Mouse (Mus musculus) liver, embryonic 16.5 days (tissue): ENCODE measurements around the gene Nwd2. TPM values are rescaled to one million over a fixed set of nuclear protein-coding genes. Genes with fewer than 3 reads are reported as not detected.

Experiments used
- ATAC-seq: fragments of 200-750 bp; cut with Nextera tagmentation; 2 replicates; pipeline ENCODE4 v1.8.0; 2017; ENCODE audit warnings: low read depth, mild to moderate bottlenecking, moderate number of reproducible peaks, moderate library complexity
- H3K27ac ChIP-seq: fragments of 300-500 bp; sonication (generic); 2 replicates; pipeline ENCODE4 v1.5.1; 2014; ENCODE audit warnings: mild to moderate bottlenecking, low read length
- H3K27me3 ChIP-seq: fragments of 300-500 bp; sonication (generic); 2 replicates; pipeline ENCODE4 v1.6.1; 2014; ENCODE audit warnings: low read depth, low read length, mixed read lengths; ENCODE audit not compliant: control insufficient read depth, insufficient read depth
- H3K36me3 ChIP-seq: fragments of 300-500 bp; sonication (generic); 2 replicates; pipeline ENCODE4 v1.6.1; 2014; ENCODE audit warnings: mild to moderate bottlenecking; ENCODE audit not compliant: control insufficient read depth, insufficient read depth
- H3K4me1 ChIP-seq: fragments of 300-500 bp; sonication (generic); 2 replicates; pipeline ENCODE4 v1.6.1; 2014; ENCODE audit warnings: low read depth, low read length, mixed read lengths; ENCODE audit not compliant: control insufficient read depth
- H3K4me2 ChIP-seq: fragments of 300-500 bp; sonication (generic); 2 replicates; pipeline ENCODE4 v1.6.1; 2014; ENCODE audit warnings: low read depth, low read length, mixed read lengths
- H3K4me3 ChIP-seq: fragments of 300-500 bp; sonication (generic); 2 replicates; pipeline ENCODE4 v1.5.1; 2014; ENCODE audit warnings: low read depth, mild to moderate bottlenecking, low read length
- H3K9ac ChIP-seq: fragments of 300-500 bp; sonication (generic); 2 replicates; pipeline ENCODE4 v1.6.1; 2014; ENCODE audit warnings: low read depth, low read length
- H3K9me3 ChIP-seq: fragments of 300-500 bp; sonication (generic); replicated peaks from 2 replicates; pipeline ENCODE4 v1.6.1; 2016; ENCODE audit warnings: low read length; ENCODE audit not compliant: control insufficient read depth
- WGBS: fragments of 180-500 bp; shearing (Covaris S2); extraction: QIAGEN DNeasy Blood & Tissue Kit; methylation state at CpG from one replicate; pipeline ENCODE4 v1.1.7; 2014; ENCODE audit not compliant: insufficient replicate concordance; 5-methylcytosine and 5-hydroxymethylcytosine counted together
- polyA plus RNA-seq: library from polyadenylated mRNA; unstranded; fragments of >200 nt; fragmentation: Nextera tagmentation; extraction: Ambion mirVana; gene quantifications from 2 replicates; pipeline ENCODE4 v1.2.1, GENCODE M21; 2015

Gene Nwd2
- 0.04 TPM in 1 of 2 replicates, not detected in the other for polyA plus RNA-seq

DNA sequence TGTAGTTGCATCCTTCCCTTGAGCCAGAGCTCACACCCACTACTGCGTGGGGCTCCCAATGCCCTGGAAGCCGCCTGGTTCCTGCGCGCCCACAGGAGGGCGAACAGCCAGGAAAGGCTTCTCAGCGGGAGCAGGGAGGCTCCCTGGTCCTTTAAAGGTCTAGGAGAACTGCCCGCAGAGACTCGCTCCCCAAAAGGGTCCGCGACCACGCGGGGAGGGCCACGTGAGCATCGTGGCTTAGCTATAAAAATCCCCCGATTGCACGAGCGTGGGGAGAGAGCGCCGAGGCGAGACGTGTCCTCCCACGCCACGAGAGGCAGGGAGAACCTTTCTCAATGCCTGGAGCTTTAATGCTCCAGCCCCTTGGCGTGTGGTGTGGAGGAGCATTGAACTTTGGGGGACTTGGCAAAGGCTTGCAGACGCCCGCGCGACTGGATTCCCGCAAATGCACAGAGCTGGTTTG, at the start of gene Nwd2:
Nwd2 (plus strand) TSS at position 33 of the 463 bp plus-strand sequence.
- WGBS: 3% methylated on average over 29 of the region's 29 CpGs
- no peak within 1 kb of the TSS for H3K27ac ChIP-seq
- no peak within 1 kb of the TSS for H3K9ac ChIP-seq
- H3K27me3 ChIP-seq: peaks cover 25% of the 10 kb centered on the region
- peak within 1 kb of the TSS; percentile 30; the same call in 1 of the 2 replicates for H3K4me2 ChIP-seq
- H3K9me3 ChIP-seq: no peaks in the 10 kb centered on the region
- ATAC-seq: no peak
- H3K4me1 ChIP-seq: no peaks in the 10 kb centered on the region; the same call in 1 of the 2 replicates
- H3K4me3 ChIP-seq: peak within 1 kb of the TSS; percentile 21
- H3K36me3 ChIP-seq: no peaks in the 10 kb centered on the region

DNA sequence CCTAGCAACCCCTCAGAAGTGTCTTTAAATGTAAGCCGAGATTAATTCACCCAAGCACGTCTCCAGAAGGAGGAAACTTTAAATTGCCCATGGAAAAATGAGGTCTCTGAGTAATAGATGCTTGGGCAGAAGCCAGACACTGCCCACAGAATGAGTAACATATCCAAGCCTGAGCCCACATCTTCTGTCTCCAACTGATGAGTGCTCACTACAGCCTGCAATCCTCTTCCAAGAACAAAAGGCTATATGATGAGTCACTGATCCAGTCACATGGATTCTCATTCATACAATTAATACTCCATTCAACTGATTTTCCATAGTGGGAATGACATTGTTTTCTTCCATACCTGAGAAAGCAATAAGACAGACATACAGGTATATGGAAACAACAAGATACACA, 41.5 kb upstream of the Nwd2 start:
- no peak for ATAC-seq
- whole genome bisulfite sequencing: 57% methylated on average over 2 of the region's 2 CpGs
- H3K4me1 ChIP-seq: no peaks in the 10 kb centered on the region
- no peak overlapping the region for H3K4me2 ChIP-seq
- no peak overlapping the region for H3K4me3 ChIP-seq
- H3K9ac ChIP-seq: no peak overlapping the region
- H3K27ac ChIP-seq: no peak overlapping the region
- H3K36me3 ChIP-seq: no peaks in the 10 kb centered on the region
- no peaks in the 10 kb centered on the region for H3K9me3 ChIP-seq
- H3K27me3 ChIP-seq: no peaks in the 10 kb centered on the region

DNA sequence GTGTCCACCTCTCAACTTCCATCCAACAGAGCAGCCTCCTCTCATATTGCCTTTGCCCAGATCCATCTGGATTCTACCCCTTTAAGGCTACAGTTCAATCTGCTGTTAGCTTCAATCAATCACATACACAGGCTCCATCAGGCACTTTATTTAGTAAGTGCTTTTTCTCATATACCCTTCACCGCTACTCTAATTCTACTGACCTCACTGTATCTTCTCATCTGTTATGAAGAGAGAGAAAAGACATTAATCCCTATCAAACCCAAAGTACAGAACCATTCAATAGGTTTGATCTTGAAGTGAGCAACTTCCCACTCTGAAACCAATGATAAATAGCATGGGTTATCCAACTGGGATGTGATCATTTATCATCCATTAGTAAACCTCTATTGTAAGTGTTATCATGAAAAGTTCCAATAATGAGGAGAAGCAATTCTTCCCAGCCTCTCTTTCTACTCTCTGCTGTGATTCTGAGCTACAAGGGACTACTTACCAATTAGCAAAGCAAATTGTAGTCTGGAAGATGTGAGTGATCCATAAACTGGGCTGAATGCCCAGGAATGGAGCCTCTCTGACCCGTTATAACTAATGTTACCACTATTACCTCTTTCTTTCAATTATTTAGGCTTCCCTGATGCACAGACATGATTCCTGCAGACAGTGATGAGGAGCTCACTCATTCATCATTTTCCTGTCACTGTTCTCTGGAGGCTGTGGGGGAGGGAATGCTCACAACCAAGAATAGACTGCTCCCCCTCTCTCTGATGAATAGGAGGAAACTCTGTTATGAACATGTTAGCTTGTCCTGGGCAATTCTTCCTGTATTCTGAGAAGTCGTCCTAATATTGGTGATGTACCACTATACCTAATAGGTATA, 31.9 kb upstream of the Nwd2 start:
- H3K9me3 ChIP-seq: no peaks in the 10 kb centered on the region
- 56% methylated on average over 3 of the region's 3 CpGs for WGBS
- ATAC-seq: no peak

DNA sequence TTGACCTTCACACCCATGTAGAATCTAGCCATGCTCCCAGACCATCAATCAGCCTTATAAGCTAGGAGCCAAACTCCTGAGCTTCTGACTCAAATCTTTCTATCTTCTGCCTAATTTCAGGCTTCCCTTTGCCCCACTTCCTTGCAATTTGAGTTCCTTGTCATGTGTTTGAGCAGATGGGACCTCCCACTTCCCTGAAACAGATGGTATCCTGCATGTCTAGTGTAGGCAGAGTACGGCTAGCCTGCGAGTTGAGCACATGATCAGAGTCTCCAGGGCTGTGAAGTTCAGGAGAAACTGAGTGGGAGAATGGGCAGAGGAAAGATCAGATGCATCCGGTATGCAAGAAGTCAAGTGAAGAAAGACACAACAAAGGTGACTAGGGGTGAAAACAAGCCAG, 24.8 kb upstream of the Nwd2 start:
- no peak for ATAC-seq
- WGBS: 62% methylated on average over 3 of the region's 3 CpGs

More for the DNA sequence above, 31.9 kb upstream of the Nwd2 start:
- no peak overlapping the region for H3K27ac ChIP-seq
- no peak overlapping the region for H3K4me2 ChIP-seq
- no peak overlapping the region for H3K9ac ChIP-seq
- no peaks in the 10 kb centered on the region for H3K4me1 ChIP-seq
- H3K27me3 ChIP-seq: no peaks in the 10 kb centered on the region
- no peaks in the 10 kb centered on the region for H3K36me3 ChIP-seq
- no peak overlapping the region for H3K4me3 ChIP-seq

DNA sequence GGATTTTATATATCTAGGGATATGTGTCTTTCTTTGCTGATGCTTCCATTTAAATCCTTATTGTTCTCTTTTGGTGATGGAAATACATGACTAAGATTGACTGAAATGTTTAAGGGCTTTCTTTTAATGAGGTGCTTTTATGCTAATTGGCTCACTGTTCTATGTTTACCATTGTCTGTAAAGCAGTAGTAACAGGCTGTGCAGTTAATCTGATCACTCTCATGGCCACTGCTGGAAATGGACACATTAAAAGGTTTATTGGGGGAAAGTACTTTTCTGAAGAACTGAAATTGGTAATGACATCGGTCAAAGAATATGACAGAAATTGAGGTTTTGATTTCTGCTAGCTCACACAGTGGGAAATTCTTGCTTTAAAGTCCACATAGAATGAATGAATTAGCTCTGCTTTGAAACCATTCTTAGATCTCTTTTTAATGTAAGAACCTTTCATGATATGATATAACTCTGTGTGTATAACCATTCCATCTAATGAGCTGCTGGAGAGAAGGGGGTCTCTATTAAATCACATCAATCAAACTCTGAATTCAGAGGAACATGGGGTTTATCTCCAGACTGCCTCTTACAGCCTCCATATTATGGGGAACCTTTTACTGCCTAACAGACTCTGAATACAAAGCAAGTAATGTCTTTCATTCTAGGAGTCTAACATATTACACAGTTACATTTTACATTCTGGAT, 20.9 kb upstream of the Nwd2 start:
- no peak overlapping the region for H3K9ac ChIP-seq
- WGBS: 69% methylated on average over 1 of the region's 1 CpGs
- H3K27ac ChIP-seq: no peak overlapping the region
- no peak overlapping the region for H3K4me2 ChIP-seq
- no peaks in the 10 kb centered on the region for H3K9me3 ChIP-seq
- H3K36me3 ChIP-seq: no peaks in the 10 kb centered on the region
- ATAC-seq: no peak
- H3K27me3 ChIP-seq: no peaks in the 10 kb centered on the region
- no peaks in the 10 kb centered on the region for H3K4me1 ChIP-seq
- no peak overlapping the region for H3K4me3 ChIP-seq

More for the DNA sequence above, 24.8 kb upstream of the Nwd2 start:
- no peaks in the 10 kb centered on the region for H3K4me1 ChIP-seq
- no peak overlapping the region for H3K4me2 ChIP-seq
- H3K9ac ChIP-seq: no peak overlapping the region
- H3K4me3 ChIP-seq: no peak overlapping the region
- no peaks in the 10 kb centered on the region for H3K36me3 ChIP-seq
- no peak overlapping the region for H3K27ac ChIP-seq
- no peaks in the 10 kb centered on the region for H3K9me3 ChIP-seq
- no peaks in the 10 kb centered on the region for H3K27me3 ChIP-seq

DNA sequence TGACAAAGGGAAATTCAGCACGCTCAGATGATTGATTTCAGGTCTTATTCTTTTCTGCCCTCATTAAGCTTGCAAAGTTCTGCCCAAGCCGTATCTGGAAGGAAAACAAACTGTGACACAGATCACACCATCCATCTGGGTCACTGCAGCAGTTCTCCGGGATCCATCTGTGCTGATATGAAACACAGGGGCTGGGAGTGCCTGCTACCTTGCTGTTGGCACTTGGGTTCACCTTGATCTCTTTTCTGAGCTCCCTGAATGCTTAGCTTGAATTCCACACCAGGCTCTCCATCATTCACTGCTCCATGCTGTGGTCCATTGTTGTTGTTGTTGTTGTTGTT, 20.4 kb upstream of the Nwd2 start:
- H3K27ac ChIP-seq: no peak overlapping the region
- no peak overlapping the region for H3K9ac ChIP-seq
- no peak overlapping the region for H3K4me2 ChIP-seq
- no peak overlapping the region for H3K4me3 ChIP-seq
- H3K9me3 ChIP-seq: no peaks in the 10 kb centered on the region
- WGBS: 37% methylated on average over 3 of the region's 3 CpGs
- no peak for ATAC-seq
- H3K4me1 ChIP-seq: no peaks in the 10 kb centered on the region
- H3K36me3 ChIP-seq: no peaks in the 10 kb centered on the region
- no peaks in the 10 kb centered on the region for H3K27me3 ChIP-seq

DNA sequence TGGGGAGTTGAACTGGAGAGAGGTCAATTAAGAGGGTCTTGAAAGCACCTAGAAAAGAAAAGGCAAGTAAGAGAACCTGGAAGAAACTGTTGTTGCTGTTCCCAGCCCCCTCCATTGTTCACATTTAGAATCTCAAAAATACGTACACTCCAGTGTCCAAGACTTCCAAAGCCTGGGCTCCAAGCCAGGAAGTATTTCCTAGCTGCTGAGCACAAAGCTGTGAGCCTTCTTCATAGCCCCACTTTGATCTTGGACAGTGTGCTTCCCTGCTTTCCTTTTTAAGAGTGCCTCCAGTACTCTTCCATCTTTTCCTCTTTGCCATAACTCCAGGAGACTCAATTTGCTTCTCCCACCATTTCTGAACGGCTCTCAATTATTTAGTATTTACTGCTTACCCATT, 14.3 kb upstream of the Nwd2 start:
- Histone ChIP-seq H3K36me3 (no peaks in the 10 kb centered on the region), H3K4me2 (no peak overlapping the region), H3K4me3 (no peak overlapping the region), H3K4me1 (no peaks in the 10 kb centered on the region), H3K9me3 (no peaks in the 10 kb centered on the region), H3K9ac (no peak overlapping the region), H3K27ac (no peak overlapping the region), H3K27me3 (no peaks in the 10 kb centered on the region)
- no peak for ATAC-seq
- WGBS: 33% methylated on average over 2 of the region's 2 CpGs

DNA sequence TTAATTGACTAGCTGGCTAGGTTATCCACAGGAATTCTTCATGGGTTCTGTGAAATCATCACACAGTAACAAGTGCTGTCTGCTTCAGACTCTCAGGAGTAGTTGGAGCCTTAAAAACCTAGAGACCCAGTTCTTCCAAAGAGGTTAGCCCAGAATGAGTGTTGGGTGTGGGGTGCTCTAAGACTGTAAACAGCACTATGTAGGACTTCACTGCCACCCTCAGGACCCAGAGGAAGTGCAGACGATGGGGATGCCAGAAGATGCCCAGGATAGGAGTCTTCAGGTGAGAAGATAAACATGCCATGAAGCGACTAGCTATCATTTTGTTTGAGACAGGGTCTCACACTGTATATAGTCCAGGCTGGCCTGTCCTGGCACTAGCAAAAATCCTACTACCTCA, 715 bp upstream of the Nwd2 start:
- 10% methylated on average over 2 of the region's 2 CpGs for WGBS
- Histone ChIP-seq H3K9ac (no peak overlapping the region), H3K4me1 (no peaks in the 10 kb centered on the region; the same call in 1 of the 2 replicates), H3K9me3 (no peaks in the 10 kb centered on the region), H3K36me3 (no peaks in the 10 kb centered on the region), H3K4me3 (no peak overlapping the region), H3K4me2 (no peak overlapping the region), H3K27me3 (peaks cover 25% of the 10 kb centered on the region), H3K27ac (no peak overlapping the region)
- no peak for ATAC-seq
